8 mouse cellular contexts compared by ENCODE assay signal in genomic region chr1:183146795-183147194, GRCm38 (mm10).
DNase-seq lines count a peak whose midpoint lies in the region; ATAC-seq lines count a peak whose summit lies in the region.

No protein-coding gene starts in this region.

- peak overlapping the region; percentile 33 for H3K4me3 ChIP-seq in kidney, embryonic 14.5 days (ENCODE audit: low read length)
- peak overlapping the region; percentile 26 for H3K4me3 ChIP-seq in embryonic facial prominence, embryonic 11.5 days (ENCODE audit: low read depth, low read length)
- 0 out of 2 replicates have a peak overlapping the region, but pooled peaks have one; percentile 4 for H3K4me3 ChIP-seq in hindbrain, embryonic 16.5 days (ENCODE audit: low read length)
- H3K4me3 ChIP-seq in midbrain, embryonic 12.5 days, result no peak overlapping the region

- H3K9me3 ChIP-seq in kidney, embryonic 14.5 days (ENCODE audit: control insufficient read depth, low read length), result no peaks in the 10 kb centered on the region
- no peaks in the 10 kb centered on the region for H3K9me3 ChIP-seq in embryonic facial prominence, embryonic 11.5 days (replicated peaks; ENCODE audit: control insufficient read depth, low read length)
- no peaks in the 10 kb centered on the region for H3K9me3 ChIP-seq in hindbrain, embryonic 16.5 days (ENCODE audit: control insufficient read depth, low read length)
- H3K9me3 ChIP-seq in midbrain, embryonic 12.5 days, result no peaks in the 10 kb centered on the region

- no peak for DNase-seq in kidney, adult 18-20 months
- no peak for DNase-seq in embryonic facial prominence, embryonic 11.5 days (ENCODE audit: low spot score)
- DNase-seq in thymus, postnatal 0 days (ENCODE audit: low spot score), result no peak
- DNase-seq in cerebellum, adult 11 months, result no peak
- DNase-seq in adrenal gland, adult 2 months, result no peak

- H3K4me1 ChIP-seq in kidney, embryonic 14.5 days (ENCODE audit: control insufficient read depth, insufficient read depth, low read length), result peaks cover 55% of the 10 kb centered on the region
- H3K4me1 ChIP-seq in embryonic facial prominence, embryonic 11.5 days (ENCODE audit: control insufficient read depth, insufficient read depth, low read length), result no peaks in the 10 kb centered on the region; the same call in none of the 2 replicates
- peaks cover 23% of the 10 kb centered on the region for H3K4me1 ChIP-seq in hindbrain, embryonic 16.5 days (ENCODE audit: control insufficient read depth, insufficient read depth, low read depth, low read length)
- H3K4me1 ChIP-seq in midbrain, embryonic 12.5 days, result peaks cover 54% of the 10 kb centered on the region

- peak overlapping the region; percentile 38; the same call in 1 of the 2 replicates for H3K9ac ChIP-seq in kidney, embryonic 14.5 days (ENCODE audit: low read depth, low read length)
- H3K9ac ChIP-seq in embryonic facial prominence, embryonic 11.5 days (replicated peaks; ENCODE audit: low read length), result 0 out of 2 replicates have a peak overlapping the region, but pooled peaks have one; percentile 10
- no peak overlapping the region for H3K9ac ChIP-seq in hindbrain, embryonic 16.5 days (ENCODE audit: low read depth, low read length)
- H3K9ac ChIP-seq in midbrain, embryonic 12.5 days (replicated peaks), result no peak overlapping the region

- H3K36me3 ChIP-seq in kidney, embryonic 14.5 days (ENCODE audit: control insufficient read depth, insufficient read depth, low read length), result no peaks in the 10 kb centered on the region
- H3K36me3 ChIP-seq in embryonic facial prominence, embryonic 11.5 days (replicated peaks; ENCODE audit: control insufficient read depth, insufficient read depth, low read depth, low read length), result no peaks in the 10 kb centered on the region
- no peaks in the 10 kb centered on the region for H3K36me3 ChIP-seq in hindbrain, embryonic 16.5 days (ENCODE audit: control insufficient read depth, insufficient read depth, low read length)
- no peaks in the 10 kb centered on the region for H3K36me3 ChIP-seq in midbrain, embryonic 12.5 days

- peak overlapping the region; percentile 73; the same call in 1 of the 2 replicates for H3K27ac ChIP-seq in kidney, embryonic 14.5 days (ENCODE audit: low read depth, low read length)
- H3K27ac ChIP-seq in embryonic facial prominence, embryonic 11.5 days (replicated peaks; ENCODE audit: low read depth, low read length), result no peak overlapping the region
- no peak overlapping the region for H3K27ac ChIP-seq in hindbrain, embryonic 16.5 days (ENCODE audit: low read depth, low read length)
- no peak overlapping the region for H3K27ac ChIP-seq in midbrain, embryonic 12.5 days (replicated peaks)

- no peaks in the 10 kb centered on the region for H3K27me3 ChIP-seq in kidney, embryonic 14.5 days (ENCODE audit: control insufficient read depth, insufficient read depth, low read length)
- H3K27me3 ChIP-seq in embryonic facial prominence, embryonic 11.5 days (ENCODE audit: control insufficient read depth, insufficient read depth, low read length), result no peaks in the 10 kb centered on the region
- no peaks in the 10 kb centered on the region for H3K27me3 ChIP-seq in hindbrain, embryonic 16.5 days (replicated peaks; ENCODE audit: control insufficient read depth, insufficient read depth, low read length)
- H3K27me3 ChIP-seq in midbrain, embryonic 12.5 days, result no peaks in the 10 kb centered on the region

- WGBS in kidney, embryonic 14.5 days, result 2% methylated on average over 9 of the region's 9 CpGs
- WGBS in embryonic facial prominence, embryonic 11.5 days, result 7% methylated on average over 9 of the region's 9 CpGs
- WGBS in hindbrain, embryonic 16.5 days, result 18% methylated on average over 9 of the region's 9 CpGs
- 14% methylated on average over 9 of the region's 9 CpGs for WGBS in midbrain, embryonic 12.5 days

- ATAC-seq in kidney, embryonic 14.5 days (ENCODE audit: low FRiP score, low TSS enrichment), result peak; percentile 26; the same call in 1 of the 2 replicates
- no peak for ATAC-seq in embryonic facial prominence, embryonic 11.5 days (replicated peaks; ENCODE audit: insufficient number of reproducible peaks, low FRiP score, low TSS enrichment, low read depth)
- ATAC-seq in hindbrain, embryonic 16.5 days, result no peak
- ATAC-seq in midbrain, embryonic 12.5 days (ENCODE audit: low FRiP score, low read depth), result no peak

- H3K4me2 ChIP-seq in kidney, embryonic 14.5 days (replicated peaks; ENCODE audit: low read depth, low read length), result peak overlapping the region; percentile 37
- H3K4me2 ChIP-seq in embryonic facial prominence, embryonic 11.5 days (ENCODE audit: low read depth, low read length), result peak overlapping the region; percentile 34
- peak overlapping the region; percentile 31 for H3K4me2 ChIP-seq in hindbrain, embryonic 16.5 days (ENCODE audit: low read length)
- peak overlapping the region; percentile 18 for H3K4me2 ChIP-seq in midbrain, embryonic 12.5 days (replicated peaks)

Comparison
In these comparisons a context has a peak if more than half of its experiments do, and no peak if none do; other contexts are left out.
1. H3K9ac ChIP-seq: peak in kidney, embryonic 14.5 days (single experiment) and embryonic facial prominence, embryonic 11.5 days (single experiment); none in hindbrain, embryonic 16.5 days (single experiment) and midbrain, embryonic 12.5 days (single experiment).
2. Peak in every context shown above with its lines, with median percentiles within 50 percentile points of each other: H3K4me2 ChIP-seq.